Mouse (Mus musculus) layer of hippocampus, adult 9-10 months (tissue): Measurements from ENCODE around the gene Yaf2.
A peak's percentile ranks its signal among the peaks of the same experiment; 100 is the strongest.
"Not testable (repeated sequence)": the region's sequence is repeated elsewhere in the genome, so short reads cannot be mapped to it uniquely, and the experiment has no call there.

Source experiments
- DNase-seq: peaks from one replicate; pipeline ENCODE4 v3.0.0; 2022; ENCODE audit warnings: low spot score

Yaf2 gene

DNA sequence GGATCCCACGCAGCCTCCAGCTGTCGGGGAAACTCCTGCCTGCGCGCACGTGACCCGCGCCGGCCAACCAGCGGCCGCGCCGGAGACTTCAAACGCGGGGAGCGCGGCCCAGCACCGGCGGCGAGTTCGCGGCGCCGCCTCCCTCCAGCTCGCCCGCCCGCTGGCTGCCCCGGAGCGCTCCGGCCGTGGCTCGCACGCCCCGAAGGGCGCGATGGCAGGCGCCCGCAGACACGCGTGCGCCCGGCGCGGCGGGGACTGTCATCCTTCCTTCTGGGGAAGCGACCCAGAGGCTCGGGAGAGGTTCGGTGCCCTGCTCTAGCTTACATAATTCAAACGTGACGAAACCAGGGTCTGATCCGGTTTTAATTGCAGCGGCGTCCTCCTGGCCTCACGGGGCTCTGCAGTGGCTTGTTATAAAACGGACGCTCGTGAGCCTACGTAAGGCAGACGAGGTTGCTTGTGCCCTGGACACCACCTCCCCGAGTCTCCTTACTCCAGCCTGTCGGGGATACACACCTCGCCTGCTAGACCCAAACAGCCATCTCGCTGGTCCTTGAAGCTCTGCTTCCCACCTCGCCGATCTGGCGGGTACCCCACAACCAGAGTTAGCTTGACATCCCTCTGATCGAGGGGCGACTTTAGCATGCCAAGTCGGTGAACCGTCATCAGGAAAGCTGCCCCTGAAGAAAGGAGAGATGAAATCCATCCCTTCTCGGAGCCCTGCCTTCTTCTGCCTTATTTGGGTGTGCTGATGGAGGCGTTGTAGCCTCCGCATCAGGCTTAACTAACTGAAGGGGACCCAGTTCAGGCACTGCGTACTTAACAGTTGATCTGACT, at the start of gene Yaf2:
TSS of gene Yaf2 (minus strand) at position 11 of the 837 bp plus-strand sequence.
- peak; percentile 46 for DNase-seq

DNA sequence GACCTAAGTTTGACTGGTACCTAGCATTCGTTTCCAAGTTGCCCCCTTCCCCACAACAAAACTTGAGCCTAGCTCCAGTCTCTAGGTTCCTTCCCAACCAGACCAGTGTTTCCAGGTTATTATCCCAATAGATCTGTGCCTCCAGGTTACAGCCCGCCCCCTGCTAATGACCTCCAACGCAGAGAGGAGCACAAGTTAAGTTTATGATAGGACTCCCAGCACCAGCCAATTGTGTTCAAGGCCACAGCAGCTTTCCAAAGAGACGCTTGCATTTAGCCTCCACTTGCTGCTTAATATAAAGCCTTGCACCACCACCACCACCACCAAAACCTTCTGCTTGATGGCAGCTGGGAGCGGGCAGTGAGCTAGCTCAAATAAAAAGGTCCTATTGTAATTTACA, 44.6 kb upstream of the Yaf2 start:
- DNase-seq = no peak

DNA sequence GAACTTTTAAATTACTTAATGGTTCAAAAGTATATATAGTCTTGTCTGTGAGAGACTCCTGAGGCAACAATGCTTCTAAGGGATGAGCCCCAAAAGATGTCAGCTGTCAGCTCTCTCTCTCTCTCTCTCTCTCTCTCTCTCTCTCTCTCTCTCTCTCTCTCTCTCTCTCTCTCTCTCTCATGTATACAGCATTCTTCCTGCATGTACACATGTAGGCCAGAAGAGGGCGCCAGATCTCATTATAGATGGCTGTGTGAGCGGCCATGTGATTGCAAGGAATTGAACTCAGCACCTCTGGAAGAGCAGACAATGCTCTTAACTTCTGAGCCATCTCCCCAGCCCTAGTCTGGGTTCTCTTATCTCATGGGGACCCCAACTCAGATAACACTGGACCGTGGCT, 42.4 kb upstream of the Yaf2 start:
- no peak for DNase-seq

DNA sequence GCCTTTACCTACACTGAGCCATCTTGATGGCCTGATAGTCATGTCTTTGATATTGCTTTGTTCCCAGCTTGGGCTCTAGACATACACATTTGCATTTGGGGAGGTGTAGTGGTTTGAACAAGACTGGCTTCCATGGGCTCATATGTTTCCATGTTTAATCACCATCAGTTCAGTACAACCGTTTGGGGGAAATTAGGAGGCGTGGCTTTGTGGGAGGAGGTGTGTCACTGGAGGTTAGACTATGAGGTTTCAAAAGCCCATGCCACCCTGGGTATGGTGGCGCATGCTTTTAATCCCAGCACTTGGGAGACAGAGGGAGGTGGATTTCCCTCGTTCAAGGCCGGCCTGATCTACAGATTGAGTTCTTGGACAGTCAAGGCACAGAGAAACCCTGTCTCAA, 39.0 kb upstream of the Yaf2 start:
- no peak for DNase-seq

DNA sequence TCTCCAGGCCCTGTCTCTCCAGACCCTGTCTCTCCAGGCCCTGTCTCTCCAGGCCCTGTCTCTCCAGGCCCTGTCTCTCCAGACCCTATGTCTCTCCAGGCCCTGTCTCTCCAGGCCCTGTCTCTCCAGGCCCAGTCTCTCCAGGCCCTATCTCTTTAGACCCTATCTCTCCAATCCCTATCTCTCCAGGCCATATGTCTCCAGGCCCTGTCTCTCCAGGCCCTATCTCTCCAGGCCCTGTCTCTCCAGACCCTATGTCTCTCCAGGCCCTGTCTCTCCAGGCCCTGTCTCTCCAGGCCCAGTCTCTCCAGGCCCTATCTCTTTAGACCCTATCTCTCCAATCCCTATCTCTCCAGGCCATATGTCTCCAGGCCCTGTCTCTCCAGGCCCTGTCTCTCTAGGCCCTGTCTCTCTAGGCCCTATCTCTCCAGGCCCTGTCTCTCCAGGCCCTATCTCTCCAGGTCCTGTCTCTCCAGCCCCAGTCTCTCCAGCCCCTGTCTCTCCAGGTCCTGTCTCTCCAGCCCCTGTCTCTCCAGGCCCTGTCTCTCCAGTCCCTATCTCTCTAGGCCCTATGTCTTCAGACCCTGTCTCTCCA, 35.9 kb upstream of the Yaf2 start:
- DNase-seq = not testable (repeated sequence)

DNA sequence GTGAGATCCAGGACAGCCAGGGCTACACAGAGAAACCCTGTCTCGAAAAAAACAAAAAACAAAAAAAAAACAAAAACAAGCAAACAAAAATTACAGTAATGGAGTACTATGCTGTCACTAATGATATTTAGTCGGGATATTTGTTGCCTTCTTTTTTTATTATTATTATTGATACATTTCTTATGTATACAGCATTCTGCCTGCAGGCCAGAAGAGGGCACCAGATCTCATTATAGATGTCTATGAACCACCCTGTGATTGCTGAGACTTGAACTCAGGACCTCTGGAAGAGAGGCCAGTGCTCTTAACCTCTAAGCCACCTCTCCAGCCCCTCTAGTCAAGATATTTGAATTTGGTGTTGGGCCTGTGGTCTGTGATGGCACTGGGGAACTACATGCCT, 35.1 kb upstream of the Yaf2 start:
- DNase-seq = no peak

DNA sequence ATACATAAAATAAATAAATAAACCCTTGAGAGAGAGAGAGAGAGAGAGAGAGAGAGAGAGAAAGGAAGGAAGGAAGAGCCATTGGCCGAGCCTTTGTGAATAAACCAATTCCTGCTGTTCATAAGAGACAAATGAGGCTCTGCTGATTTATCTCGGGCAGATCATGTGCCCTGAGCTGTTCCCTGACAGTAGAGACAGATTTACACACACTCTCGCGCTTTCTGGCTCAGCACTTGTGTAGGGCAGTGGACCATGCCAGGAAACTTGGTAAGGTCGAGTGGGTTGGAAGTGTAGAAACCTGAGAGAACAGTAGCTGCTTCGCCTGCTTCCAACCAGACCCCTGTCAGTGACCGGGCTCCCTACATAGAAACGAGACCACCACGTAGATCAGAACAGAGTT, 31.8 kb upstream of the Yaf2 start:
- DNase-seq = no peak

DNA sequence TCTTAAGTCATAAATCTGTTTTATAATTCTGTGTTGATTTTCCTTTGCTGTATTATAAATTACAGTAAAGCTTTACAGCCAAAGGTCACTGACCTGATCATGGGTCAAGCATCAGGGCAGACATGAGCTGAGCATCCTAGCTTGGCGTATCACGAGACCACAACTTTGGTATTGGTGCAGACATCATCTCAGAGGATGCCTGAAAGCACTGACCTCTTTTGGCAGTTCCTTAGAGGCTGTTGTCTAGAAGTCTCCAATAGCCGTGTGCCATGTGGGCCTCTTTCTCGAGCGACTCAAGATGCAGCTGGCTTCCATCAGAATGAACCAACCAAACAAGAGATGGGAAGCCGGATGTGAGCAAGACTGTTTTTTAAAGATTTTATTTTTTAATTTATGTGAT, 28.8 kb upstream of the Yaf2 start:
- DNase-seq = no peak

DNA sequence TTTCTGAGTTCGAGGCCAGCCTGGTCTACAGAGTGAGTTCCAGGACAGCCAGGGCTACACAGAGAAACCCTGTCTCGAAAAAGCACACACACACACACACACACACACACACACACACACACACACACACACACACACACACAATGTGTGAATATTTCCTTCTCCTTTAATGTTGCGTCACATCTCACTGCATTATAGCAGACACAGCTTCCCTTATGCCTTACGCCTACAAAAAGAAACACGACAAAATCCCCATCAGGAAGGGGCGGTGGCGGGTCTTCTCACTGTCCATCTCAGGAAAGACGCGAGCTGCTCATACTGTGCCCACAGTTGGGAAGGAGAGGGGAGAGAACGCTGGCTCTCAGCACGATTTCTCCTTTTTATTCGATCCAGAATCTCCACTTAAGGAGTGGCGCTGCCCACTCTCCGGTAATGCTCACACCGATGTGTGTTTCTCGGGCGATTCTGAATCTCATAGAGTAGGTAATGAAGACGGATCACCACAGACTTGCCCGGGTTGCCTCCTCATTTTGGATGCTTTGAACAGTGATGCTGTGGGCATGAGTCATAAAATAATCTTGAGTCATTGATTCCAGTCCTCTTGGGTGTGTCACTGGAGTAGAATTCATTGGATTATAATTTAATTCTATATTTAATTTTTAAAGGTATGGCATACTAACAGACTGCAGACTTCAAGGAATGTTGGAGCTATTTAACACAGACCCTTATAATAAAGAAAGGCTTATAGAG, 21.8 kb upstream of the Yaf2 start:
- no peak for DNase-seq

DNA sequence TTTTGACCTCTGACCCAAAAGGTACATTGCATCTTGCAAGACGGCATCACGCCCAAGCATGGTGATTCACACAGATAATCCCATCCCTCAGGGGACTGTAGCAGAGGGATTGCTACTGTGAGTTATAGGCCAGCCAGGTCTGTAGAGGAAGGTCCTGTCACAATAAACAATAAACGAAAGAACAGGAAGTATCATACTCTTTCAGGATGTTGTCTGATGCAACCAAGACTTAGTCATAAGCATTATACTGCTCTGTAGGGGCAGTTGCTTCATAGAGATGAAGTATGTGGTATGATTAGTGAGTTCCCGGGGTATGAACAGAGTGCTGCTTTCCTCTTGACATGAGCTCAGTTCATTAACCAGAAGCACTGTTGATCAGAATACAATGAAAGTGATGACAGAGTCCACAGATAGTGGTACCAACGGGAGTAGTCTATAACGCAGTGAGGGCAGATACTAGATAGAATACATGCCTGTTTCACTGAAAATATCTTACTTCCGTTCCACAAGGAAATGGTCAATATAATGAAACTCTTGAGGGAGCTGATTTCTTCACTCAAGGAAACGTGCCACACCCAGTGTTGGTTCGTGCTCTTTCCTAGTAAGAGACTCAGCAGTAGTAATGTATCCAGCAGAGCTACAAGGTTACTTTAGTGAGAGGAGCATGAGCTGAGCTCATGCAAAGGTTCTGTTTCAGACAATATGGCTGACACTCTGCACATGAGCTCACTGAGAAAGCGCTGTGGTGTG, 4.1 kb upstream of the Yaf2 start:
- DNase-seq = no peak

DNA sequence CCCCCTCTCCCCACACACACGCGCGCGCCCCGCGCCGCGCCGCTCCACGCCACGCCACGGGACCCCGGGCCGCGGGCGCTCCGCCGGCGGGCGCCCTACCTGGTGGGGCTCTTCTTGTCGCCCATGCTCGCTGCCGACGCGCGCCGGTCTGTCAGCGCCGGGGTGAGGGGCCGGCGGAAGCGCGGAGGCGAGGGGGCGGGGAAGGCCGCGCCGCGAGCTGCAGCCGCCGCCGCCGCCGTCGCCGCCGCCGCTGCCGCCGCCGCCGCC, 144 bp downstream of the Yaf2 start:
- no peak for DNase-seq

DNA sequence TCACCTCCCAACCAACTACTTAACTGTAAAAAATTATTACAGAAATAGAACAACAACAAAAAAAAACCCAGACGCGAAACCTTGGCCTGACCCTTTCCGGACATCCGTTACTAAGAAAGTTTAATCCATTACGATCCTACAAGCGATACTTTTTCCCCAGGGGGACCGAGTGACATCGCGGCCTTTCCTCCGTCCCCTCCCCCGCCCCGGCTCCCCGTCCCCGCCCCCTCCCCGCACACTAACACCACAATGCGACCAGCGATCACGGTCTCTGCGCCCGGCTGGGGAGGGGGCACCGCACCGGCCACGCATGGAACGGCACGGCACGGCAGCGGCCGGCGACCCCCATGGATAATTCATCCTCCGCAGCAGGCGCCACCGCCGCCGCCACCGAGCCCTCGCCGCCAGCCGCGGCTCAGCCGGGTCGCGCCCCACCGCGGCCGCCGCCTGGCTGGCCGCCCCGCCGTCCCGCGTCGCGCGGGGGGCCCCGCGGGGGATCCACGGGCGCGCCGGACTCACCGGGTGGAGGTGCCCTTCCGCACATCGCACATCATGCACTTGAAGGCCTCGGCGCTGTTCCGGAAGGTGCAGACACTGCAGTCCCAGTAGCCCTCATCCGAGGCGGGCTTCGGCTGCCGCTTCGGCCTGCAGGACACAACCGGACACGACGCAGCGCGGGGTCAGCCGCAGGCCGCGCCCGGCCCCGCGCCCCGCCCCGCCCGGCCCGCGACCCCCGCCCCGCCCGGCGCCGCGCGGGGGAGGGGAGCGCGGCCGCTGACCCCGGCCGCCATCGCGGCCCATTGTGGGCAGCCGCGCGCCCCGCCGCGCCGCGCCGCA, 696 bp downstream of the Yaf2 start:
- no peak for DNase-seq

DNA sequence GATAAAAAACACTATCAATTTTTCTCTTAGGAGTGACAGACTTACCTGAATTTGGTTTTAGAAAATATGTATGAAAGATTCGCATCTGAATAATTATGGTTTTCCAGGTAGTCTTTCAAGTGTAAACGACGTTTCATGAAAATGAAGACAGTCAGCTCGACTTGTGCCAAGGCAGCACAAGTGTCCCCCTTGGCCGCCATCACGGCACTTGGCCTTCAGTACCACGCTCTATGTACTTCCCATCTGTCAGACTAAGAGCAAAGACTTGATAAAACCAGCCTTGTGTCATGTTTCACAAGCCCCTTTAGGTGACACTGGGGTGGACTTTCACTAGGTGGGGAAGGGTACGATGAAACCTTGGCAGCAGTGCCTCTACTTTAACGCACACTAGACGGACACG, 5.5 kb downstream of the Yaf2 start:
- no peak for DNase-seq

DNA sequence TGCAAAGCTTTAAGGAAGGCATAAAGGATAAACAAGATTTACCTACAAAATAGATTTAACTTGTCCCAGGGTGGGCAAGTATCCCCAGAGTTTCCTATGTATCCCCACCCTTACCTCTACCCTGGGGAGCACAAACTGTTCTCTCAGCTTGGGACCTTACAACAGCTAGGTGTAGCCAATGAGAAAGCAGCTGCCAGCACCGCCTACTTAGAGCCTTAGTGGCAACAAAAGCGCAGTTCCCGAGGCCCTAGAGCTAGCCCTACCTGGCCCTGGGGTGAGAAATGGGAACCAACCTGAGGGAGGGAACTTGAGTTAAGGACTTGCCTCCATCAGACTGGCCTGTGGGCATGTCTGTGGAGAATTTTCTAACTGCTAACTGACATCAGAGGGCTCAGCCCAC, 9.5 kb downstream of the Yaf2 start:
- DNase-seq = no peak

DNA sequence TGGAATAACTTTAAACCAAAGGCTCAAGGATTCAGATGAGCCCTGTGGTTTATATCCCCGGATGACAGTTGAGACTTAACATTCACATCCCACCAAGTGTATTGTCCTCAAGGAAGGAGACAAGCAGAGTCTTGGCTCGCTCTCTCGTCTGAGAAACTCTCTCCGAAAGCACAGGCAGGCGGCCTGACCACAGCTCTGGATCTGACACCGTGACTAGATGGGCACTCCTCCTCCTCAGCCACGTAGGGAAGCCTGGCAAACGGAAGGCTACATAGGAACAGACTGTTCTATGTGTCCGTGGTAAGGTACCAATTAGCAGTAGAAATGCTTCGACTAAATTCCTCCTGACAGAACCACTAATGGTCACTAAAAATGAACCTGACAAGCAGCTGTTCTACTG, 10.1 kb downstream of the Yaf2 start:
- no peak for DNase-seq

DNA sequence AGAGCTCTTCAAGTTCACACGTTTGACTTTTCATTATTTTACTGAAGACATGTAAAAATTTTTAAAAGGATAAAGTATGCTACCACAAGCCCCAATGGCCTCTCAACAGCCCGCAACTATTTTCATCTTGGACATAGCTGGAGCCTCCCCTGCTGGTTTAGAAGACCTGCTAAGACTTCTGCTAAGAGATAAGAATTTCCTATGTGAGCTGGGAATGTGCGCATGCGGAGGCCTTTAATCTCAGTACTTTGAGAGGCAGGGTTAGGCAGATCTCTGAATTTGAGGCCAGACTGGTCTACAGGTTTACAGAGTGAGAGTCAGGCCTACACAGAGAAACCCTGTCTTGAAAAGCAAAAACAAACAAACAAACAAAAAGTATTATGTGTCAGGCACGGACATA, 11.4 kb downstream of the Yaf2 start:
- no peak for DNase-seq

DNA sequence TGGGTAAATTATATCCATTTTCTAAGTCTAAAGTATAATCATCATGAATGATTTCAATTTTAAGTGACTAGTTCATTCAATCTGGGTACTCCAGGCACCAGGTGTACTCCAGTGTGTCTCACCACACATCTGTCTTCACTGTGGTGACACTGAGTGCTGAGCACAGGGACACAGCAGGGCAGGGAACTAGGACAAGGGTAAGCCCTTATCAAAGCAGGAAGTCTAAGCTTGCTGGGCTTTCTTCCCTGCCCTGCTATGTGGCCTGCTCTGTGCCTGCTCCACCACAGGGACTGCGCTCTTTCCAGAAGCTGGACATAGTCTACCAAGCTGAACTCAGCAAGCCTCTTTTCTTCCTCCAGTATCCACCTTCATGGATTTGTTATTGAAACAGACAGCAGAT, 18.0 kb downstream of the Yaf2 start:
- DNase-seq = no peak

DNA sequence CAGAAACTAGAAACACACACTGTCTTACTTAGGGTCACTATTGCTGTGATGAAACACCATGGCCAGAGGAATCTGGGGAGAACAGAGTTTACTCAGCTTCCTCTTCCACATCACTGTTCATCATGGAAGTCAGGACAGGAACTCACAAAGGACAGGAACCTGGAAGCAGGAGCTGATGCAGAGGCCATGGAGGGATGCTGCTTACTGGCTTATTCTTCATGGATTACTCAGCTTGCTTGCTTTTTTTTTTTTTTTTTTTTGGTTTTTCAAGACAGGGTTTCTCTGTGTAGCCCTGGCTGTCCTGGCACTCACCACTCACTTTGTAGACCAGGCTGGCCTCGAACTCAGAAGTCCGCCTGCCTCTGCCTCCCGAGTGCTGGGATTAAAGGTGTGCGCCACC, 26.4 kb downstream of the Yaf2 start:
- not testable (repeated sequence) for DNase-seq

DNA sequence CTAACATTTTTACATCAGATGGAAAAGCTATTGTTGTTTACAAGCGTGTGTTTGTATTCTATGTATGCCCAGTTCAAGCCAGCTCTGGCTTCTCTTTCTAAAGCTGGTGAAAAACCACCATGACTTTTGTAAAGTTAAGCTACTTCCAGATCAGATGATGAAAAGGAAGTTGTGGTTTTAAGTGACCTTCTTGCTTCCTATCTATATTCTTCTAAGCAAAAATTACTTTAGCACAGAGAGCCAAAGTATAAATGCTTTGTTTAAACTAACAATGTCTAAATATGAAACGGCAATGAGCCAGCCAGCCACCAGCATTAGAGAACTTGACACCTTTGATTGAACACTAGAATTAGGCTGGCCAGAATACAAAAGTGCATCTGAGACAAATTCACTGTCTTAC, 38.5 kb downstream of the Yaf2 start:
- DNase-seq = no peak

DNA sequence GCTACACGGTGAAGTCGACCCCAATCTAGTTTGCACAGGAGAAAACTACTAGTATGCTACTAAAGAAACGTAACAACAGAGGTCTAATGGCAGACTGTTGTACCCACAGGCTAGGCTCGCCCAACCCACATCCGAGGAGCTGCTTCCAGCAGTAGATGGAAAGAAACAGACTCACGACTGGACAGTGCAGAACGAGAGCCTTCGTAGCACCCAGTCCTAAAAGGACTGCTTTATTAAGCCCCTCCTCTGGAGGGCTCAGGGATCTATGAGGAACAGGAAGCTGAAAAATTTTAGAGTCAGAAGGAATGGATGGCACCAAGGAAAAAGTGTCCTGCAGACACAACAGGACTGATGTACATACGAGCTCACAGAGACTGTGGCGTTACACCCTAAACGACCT, 42.3 kb downstream of the Yaf2 start:
- no peak for DNase-seq

DNA sequence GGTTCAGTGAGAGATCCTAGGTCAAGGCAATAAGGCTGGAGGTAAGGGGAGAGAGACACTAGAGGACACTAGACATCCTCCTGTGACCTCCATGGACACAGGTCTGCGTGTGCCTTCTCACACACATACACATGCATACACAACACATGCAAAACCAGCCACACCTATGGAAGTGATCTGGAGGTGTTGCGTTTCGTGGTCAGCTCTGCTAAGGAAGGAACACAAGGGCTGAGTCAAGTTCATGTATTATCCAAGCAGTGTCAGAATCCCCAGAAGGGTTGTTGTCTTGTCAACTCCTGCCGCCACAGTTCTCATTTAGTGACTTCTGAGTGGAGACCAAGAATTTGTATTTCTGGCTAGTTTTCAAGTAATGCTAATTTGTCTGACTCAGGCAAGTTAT, 48.4 kb downstream of the Yaf2 start:
- DNase-seq = no peak

DNA sequence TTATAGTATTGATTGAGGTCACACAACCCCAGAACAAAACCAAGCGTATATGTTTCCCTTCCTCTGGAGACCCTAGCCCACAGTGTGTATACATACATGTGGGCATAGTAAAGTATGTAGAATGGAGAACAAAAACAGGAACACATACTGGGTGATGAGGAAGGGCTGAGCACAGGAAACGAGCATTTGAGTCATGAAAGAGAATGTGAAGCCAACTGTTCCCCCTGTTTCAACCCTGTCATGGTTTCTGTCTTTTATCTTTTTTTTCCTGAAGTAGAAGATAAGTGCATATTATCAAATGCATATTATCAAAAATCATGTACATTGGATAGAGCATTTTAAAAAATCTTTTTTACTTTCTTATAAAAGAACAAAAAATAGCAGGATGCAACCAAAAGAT, 49.1 kb downstream of the Yaf2 start:
- no peak for DNase-seq
